Mouse (Mus musculus) hindbrain, embryonic 10.5 days (tissue): ENCODE data around the gene Zmpste24. TPM values are rescaled to one million over a fixed set of nuclear protein-coding genes. Genes with fewer than 3 reads are reported as not detected.

ENCODE experiments used
- DNase-seq: peaks from one replicate; pipeline ENCODE4 v3.0.0-alpha.2; 2017; ENCODE audit warnings: low spot score
- H3K27ac ChIP-seq: fragments of 300-500 bp; sonication (generic); 2 replicates; pipeline ENCODE4 v1.5.1; 2016; ENCODE audit warnings: mild to moderate bottlenecking, moderate library complexity
- H3K27me3 ChIP-seq: fragments of 300-500 bp; sonication (generic); 2 replicates; pipeline ENCODE4 v1.6.1; 2016; ENCODE audit warnings: mild to moderate bottlenecking; ENCODE audit not compliant: poor library complexity, insufficient read depth, severe bottlenecking
- H3K36me3 ChIP-seq: fragments of 300-500 bp; sonication (generic); 2 replicates; pipeline ENCODE4 v1.6.1; 2016; ENCODE audit warnings: mild to moderate bottlenecking, moderate library complexity
- H3K4me1 ChIP-seq: fragments of 300-500 bp; sonication (generic); replicated peaks from 2 replicates; pipeline ENCODE4 v1.6.1; 2016; ENCODE audit warnings: mild to moderate bottlenecking
- H3K4me3 ChIP-seq: fragments of 300-500 bp; sonication (generic); 2 replicates; pipeline ENCODE4 v1.5.1; 2016; ENCODE audit warnings: mild to moderate bottlenecking, moderate library complexity
- H3K9me3 ChIP-seq: fragments of 300-500 bp; sonication (generic); 2 replicates; pipeline ENCODE4 v1.6.1; 2016; ENCODE audit warnings: mild to moderate bottlenecking, moderate library complexity
- WGBS: fragments of 180-500 bp; shearing (Covaris S2); methylation state at CpG from one replicate; pipeline ENCODE4 v1.1.7; 2016; 5-methylcytosine and 5-hydroxymethylcytosine counted together
- polyA plus RNA-seq: library from polyadenylated mRNA; unstranded; fragments of >200 nt; fragmentation: Nextera tagmentation; extraction: Ambion mirVana; gene quantifications from 2 replicates; pipeline ENCODE4 v1.2.1, GENCODE M21; 2016

The Zmpste24 gene
- polyA plus RNA-seq, 1 experiment from 2014 or later = 27.9 TPM

GRCm38 (mm10) chr4:121025681-121026080 is 72.4 kb downstream of the Zmpste24 start:
- H3K4me3 ChIP-seq = no peak overlapping the region
- no peak for DNase-seq
- H3K27me3 ChIP-seq = no peaks in the 10 kb centered on the region
- no peaks in the 10 kb centered on the region for H3K36me3 ChIP-seq
- peaks cover 4% of the 10 kb centered on the region; the same call in 1 of the 2 replicates for H3K4me1 ChIP-seq
- no peaks in the 10 kb centered on the region for H3K9me3 ChIP-seq
- H3K27ac ChIP-seq = no peak overlapping the region
- 70% methylated on average over 2 of the region's 2 CpGs for WGBS

- Histone ChIP-seq H3K4me1 (peaks cover 4% of the 10 kb centered on the region; the same call in 1 of the 2 replicates), H3K27ac (no peak overlapping the region), H3K36me3 (no peaks in the 10 kb centered on the region), H3K4me3 (no peak overlapping the region), H3K27me3 (no peaks in the 10 kb centered on the region), H3K9me3 (no peaks in the 10 kb centered on the region)
- no peak for DNase-seq
- WGBS = 95% methylated on average over 2 of the region's 2 CpGs
Measured at GRCm38 (mm10) chr4:121023941-121024340, 74.1 kb downstream of the Zmpste24 start.

GRCm38 (mm10) chr4:121023464-121023863 is 74.6 kb downstream of the Zmpste24 start:
- Histone ChIP-seq H3K27me3 (no peaks in the 10 kb centered on the region), H3K27ac (no peak overlapping the region), H3K4me1 (peaks cover 4% of the 10 kb centered on the region; the same call in 1 of the 2 replicates), H3K4me3 (no peak overlapping the region), H3K36me3 (no peaks in the 10 kb centered on the region), H3K9me3 (no peaks in the 10 kb centered on the region)
- WGBS = 84% methylated on average over 7 of the region's 7 CpGs
- DNase-seq = no peak

GRCm38 (mm10) chr4:121021911-121022310 is 76.1 kb downstream of the Zmpste24 start:
- Histone ChIP-seq H3K9me3 (no peaks in the 10 kb centered on the region), H3K4me1 (peaks cover 12% of the 10 kb centered on the region), H3K27me3 (no peaks in the 10 kb centered on the region), H3K4me3 (no peak overlapping the region), H3K36me3 (no peaks in the 10 kb centered on the region), H3K27ac (no peak overlapping the region)
- DNase-seq = no peak

GRCm38 (mm10) chr4:121020040-121020790 is 77.8 kb downstream of the Zmpste24 start:
- H3K4me1 ChIP-seq = peaks cover 28% of the 10 kb centered on the region
- WGBS = 88% methylated on average over 10 of the region's 10 CpGs
- H3K9me3 ChIP-seq = no peaks in the 10 kb centered on the region
- H3K27me3 ChIP-seq = no peaks in the 10 kb centered on the region
- H3K4me3 ChIP-seq = no peak overlapping the region
- no peak overlapping the region for H3K27ac ChIP-seq
- no peak for DNase-seq
- no peaks in the 10 kb centered on the region for H3K36me3 ChIP-seq

- WGBS = 91% methylated on average over 3 of the region's 3 CpGs
- Histone ChIP-seq H3K27ac (no peak overlapping the region), H3K4me3 (no peak overlapping the region), H3K27me3 (no peaks in the 10 kb centered on the region), H3K4me1 (peaks cover 32% of the 10 kb centered on the region), H3K9me3 (no peaks in the 10 kb centered on the region), H3K36me3 (no peaks in the 10 kb centered on the region)
- DNase-seq = no peak
Measured at GRCm38 (mm10) chr4:121018250-121018649, 79.8 kb downstream of the Zmpste24 start.

GRCm38 (mm10) chr4:121016928-121017657 is 80.9 kb downstream of the Zmpste24 start, which contains the start of gene Smap2:
TSS of gene Smap2 (minus strand) at chr4:121017247.
- H3K4me1 ChIP-seq = peaks cover 32% of the 10 kb centered on the region
- peak within 1 kb of the TSS; percentile 100 for H3K4me3 ChIP-seq
- no peaks in the 10 kb centered on the region for H3K27me3 ChIP-seq
- WGBS = under 1% methylated on average over 48 of the region's 48 CpGs
- no peaks in the 10 kb centered on the region for H3K9me3 ChIP-seq
- peak; percentile 98 for DNase-seq
- H3K27ac ChIP-seq = peak within 1 kb of the TSS; percentile 94
- no peaks in the 10 kb centered on the region for H3K36me3 ChIP-seq

- Histone ChIP-seq H3K9me3 (no peaks in the 10 kb centered on the region), H3K4me1 (peaks cover 28% of the 10 kb centered on the region), H3K36me3 (no peaks in the 10 kb centered on the region), H3K4me3 (peak overlapping the region; percentile 100), H3K27me3 (no peaks in the 10 kb centered on the region), H3K27ac (peak overlapping the region; percentile 94)
- WGBS = 9% methylated on average over 40 of the region's 40 CpGs
- DNase-seq = no peak
Measured at GRCm38 (mm10) chr4:121016021-121016898, 81.8 kb downstream of the Zmpste24 start.

- H3K36me3 ChIP-seq = no peaks in the 10 kb centered on the region
- 91% methylated on average over 7 of the region's 7 CpGs for WGBS
- 0 out of 2 replicates have a peak overlapping the region, but pooled peaks have one; percentile 100 for H3K4me3 ChIP-seq
- H3K9me3 ChIP-seq = no peaks in the 10 kb centered on the region
- DNase-seq = no peak
- H3K27ac ChIP-seq = no peak overlapping the region
- H3K27me3 ChIP-seq = no peaks in the 10 kb centered on the region
- peaks cover 28% of the 10 kb centered on the region for H3K4me1 ChIP-seq
Measured at GRCm38 (mm10) chr4:121015268-121015659, 82.8 kb downstream of the Zmpste24 start.

- H3K27ac ChIP-seq = no peak overlapping the region
- no peaks in the 10 kb centered on the region for H3K27me3 ChIP-seq
- no peaks in the 10 kb centered on the region for H3K36me3 ChIP-seq
- no peaks in the 10 kb centered on the region for H3K9me3 ChIP-seq
- WGBS = 85% methylated on average over 10 of the region's 10 CpGs
- H3K4me1 ChIP-seq = peaks cover 28% of the 10 kb centered on the region
- DNase-seq = no peak
- no peak overlapping the region for H3K4me3 ChIP-seq
Measured at GRCm38 (mm10) chr4:121014594-121015267, 83.3 kb downstream of the Zmpste24 start.

GRCm38 (mm10) chr4:121010770-121011549 is 87.1 kb downstream of the Zmpste24 start:
- H3K27ac ChIP-seq = no peak overlapping the region
- H3K9me3 ChIP-seq = no peaks in the 10 kb centered on the region
- no peaks in the 10 kb centered on the region for H3K36me3 ChIP-seq
- H3K4me1 ChIP-seq = peaks cover 11% of the 10 kb centered on the region
- 87% methylated on average over 11 of the region's 11 CpGs for WGBS
- no peaks in the 10 kb centered on the region for H3K27me3 ChIP-seq
- no peak for DNase-seq
- no peak overlapping the region for H3K4me3 ChIP-seq
